Mouse (Mus musculus) kidney, postnatal 4 days (tissue): Measurements from ENCODE around the gene Kmt2d.

ENCODE experiments used
- DNase-seq, 2 experiments: peaks; one replicate each; pipeline ENCODE4 v3.0.0; 2021; ENCODE audit warnings: mixed read lengths in 2 of 2

The Kmt2d gene

GRCm38 (mm10) chr15:98886667-98887387, 15.8 kb upstream of the Kmt2d start:
- DNase-seq: no peak

GRCm38 (mm10) chr15:98884106-98884505, 13.1 kb upstream of the Kmt2d start:
- no peak for DNase-seq

- no peak for DNase-seq
Observed at GRCm38 (mm10) chr15:98883661-98884060, 12.7 kb upstream of the Kmt2d start.

GRCm38 (mm10) chr15:98881656-98882008, 10.6 kb upstream of the Kmt2d start:
- DNase-seq: no peak

- DNase-seq: peak; percentile 91 to 95
Observed at GRCm38 (mm10) chr15:98880978-98881655, 10.1 kb upstream of the Kmt2d start.

GRCm38 (mm10) chr15:98877331-98877730, 6.3 kb upstream of the Kmt2d start:
- peak; percentile 52 to 71 for DNase-seq

- DNase-seq: peak; percentile 94 to 97
Observed at GRCm38 (mm10) chr15:98871916-98872888, 1.2 kb upstream of the Kmt2d start.

- peak; percentile 50 to 66 for DNase-seq
Observed at GRCm38 (mm10) chr15:98870179-98871069, 580 bp downstream of the Kmt2d start.

GRCm38 (mm10) chr15:98869342-98870178, 1.4 kb downstream of the Kmt2d start:
- DNase-seq: peak; percentile 20 to 40

- DNase-seq: no peak
Observed at GRCm38 (mm10) chr15:98868346-98869063, 2.5 kb downstream of the Kmt2d start.

DNA sequence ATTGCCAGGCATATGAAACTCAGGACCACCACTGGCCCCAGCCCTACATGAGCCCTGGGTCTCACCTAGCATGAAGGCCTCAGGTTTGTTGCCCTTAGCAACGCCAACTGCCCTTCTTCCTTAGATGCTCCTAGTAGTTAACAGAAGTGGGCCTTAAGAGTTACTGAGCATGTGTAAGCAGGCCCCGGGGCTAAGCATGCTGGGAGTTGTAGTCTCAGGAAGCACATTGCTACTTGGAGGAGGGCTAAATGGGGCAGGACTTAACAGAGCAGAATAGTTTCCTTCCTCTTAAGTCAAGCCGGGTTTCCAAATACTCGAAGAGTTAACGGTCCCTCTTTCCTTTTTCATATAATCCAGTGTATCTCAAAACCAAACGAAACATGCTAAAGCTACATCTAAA, 3.7 kb downstream of the Kmt2d start:
- peak; percentile 60 to 73 for DNase-seq

DNA sequence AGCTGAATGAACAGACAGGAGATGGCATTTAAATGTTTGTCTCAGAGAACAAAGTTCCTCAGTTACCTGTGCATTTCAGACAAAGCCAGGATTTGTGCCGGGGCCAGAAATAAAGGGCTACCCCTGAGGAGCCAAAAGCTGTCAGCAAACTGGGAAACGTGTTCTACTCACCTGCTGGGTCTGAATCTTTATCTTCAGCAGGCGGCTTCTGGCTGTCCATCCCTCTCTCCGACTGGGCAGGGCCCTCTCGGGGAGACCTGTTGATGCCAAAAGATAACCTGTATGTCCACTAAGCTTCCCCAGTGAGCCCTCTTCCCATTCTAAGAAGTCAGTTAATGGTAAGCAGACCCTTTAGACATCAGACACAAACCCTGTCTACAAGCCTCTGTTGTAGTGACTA, 4.5 kb downstream of the Kmt2d start:
- DNase-seq: no peak

DNA sequence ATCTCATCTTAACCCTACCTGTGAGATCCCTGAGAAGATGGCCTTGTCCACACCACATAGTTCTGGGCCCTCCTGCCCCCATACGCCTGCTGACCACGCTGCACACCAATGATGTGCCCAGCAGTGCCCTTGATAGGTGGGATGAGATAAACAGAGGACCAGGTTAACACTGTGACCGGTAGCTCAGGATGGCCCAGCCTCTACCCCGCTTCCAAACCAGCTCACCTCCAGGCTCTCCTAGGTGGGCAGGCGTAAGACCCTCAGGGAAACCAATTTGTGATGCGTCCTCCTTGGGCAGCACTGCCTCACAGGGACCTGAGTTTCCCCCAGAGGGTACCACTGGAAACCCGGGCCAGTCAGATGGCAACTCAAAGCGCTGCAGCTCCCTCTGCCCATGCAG, 5.2 kb downstream of the Kmt2d start:
- DNase-seq: no peak

GRCm38 (mm10) chr15:98864951-98865350, 6.1 kb downstream of the Kmt2d start:
- DNase-seq: no peak

DNA sequence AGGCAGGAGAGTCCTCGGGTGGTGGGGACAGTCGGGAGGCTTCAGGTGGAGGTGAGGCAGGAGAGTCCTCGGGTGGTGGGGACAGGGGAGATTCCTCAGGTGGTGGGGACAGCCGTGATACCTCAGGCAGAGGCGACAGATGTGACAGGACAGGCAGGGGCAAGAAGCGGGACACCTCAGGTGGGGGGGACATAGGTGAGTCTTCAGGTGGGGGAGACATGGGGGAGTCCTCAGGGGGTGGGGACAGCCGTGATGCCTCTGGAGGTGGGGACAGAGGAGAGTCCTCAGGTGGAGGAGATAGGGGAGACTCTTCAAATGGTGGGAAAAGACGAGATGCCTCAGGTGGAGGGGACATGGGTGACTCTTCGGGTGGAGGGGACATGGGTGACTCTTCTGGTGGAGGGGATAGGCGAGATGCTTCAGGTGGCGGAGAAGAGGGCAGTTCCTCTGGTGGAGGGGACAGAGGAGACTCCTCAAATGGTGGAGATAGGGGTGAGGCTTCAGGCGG, 7.5 kb downstream of the Kmt2d start:
- no peak for DNase-seq

GRCm38 (mm10) chr15:98861701-98862410, 9.1 kb downstream of the Kmt2d start:
- DNase-seq: no peak

- no peak for DNase-seq
Observed at GRCm38 (mm10) chr15:98860921-98861320, 10.1 kb downstream of the Kmt2d start.

GRCm38 (mm10) chr15:98859319-98860043, 11.5 kb downstream of the Kmt2d start:
- no peak for DNase-seq

- no peak for DNase-seq
Observed at GRCm38 (mm10) chr15:98854214-98854613, 16.8 kb downstream of the Kmt2d start.
